Mouse (Mus musculus) limb, embryonic 10.5 days (tissue): ENCODE results near the gene Mrps6. TPM values are rescaled to one million over a fixed set of nuclear protein-coding genes. Genes with fewer than 3 reads are reported as not detected.

Experiments
- DNase-seq: peaks from one replicate; pipeline ENCODE4 v3.0.0-alpha.2; 2017; ENCODE audit warnings: low spot score
- H3K27ac ChIP-seq: fragments of 300-500 bp; sonication (generic); 2 replicates; pipeline ENCODE4 v1.5.1; 2016; ENCODE audit warnings: mild to moderate bottlenecking
- H3K27me3 ChIP-seq: fragments of 300-500 bp; sonication (generic); 2 replicates; pipeline ENCODE4 v1.6.1; 2016; ENCODE audit warnings: low read depth, mild to moderate bottlenecking; ENCODE audit not compliant: poor library complexity, severe bottlenecking
- H3K36me3 ChIP-seq: fragments of 300-500 bp; sonication (generic); 2 replicates; pipeline ENCODE4 v1.6.1; 2016; ENCODE audit warnings: mild to moderate bottlenecking, moderate library complexity
- H3K4me1 ChIP-seq: fragments of 300-500 bp; sonication (generic); 2 replicates; pipeline ENCODE4 v1.6.1; 2016
- H3K4me3 ChIP-seq: fragments of 300-500 bp; sonication (generic); 2 replicates; pipeline ENCODE4 v1.5.1; 2016; ENCODE audit warnings: mild to moderate bottlenecking, moderate library complexity
- H3K9me3 ChIP-seq: fragments of 300-500 bp; sonication (generic); replicated peaks from 2 replicates; pipeline ENCODE4 v1.6.1; 2016; ENCODE audit warnings: mild to moderate bottlenecking
- WGBS: fragments of 180-500 bp; shearing (Covaris S2); methylation state at CpG from one replicate; pipeline ENCODE4 v1.1.7; 2016; 5-methylcytosine and 5-hydroxymethylcytosine counted together
- polyA plus RNA-seq: library from polyadenylated mRNA; unstranded; fragments of >200 nt; fragmentation: Nextera tagmentation; extraction: Ambion mirVana; gene quantifications from 2 replicates; pipeline ENCODE4 v1.2.1, GENCODE M21; 2016

The Mrps6 gene
- polyA plus RNA-seq = 92.2 and 111 TPM in 2 replicates

GRCm38 (mm10) chr16:92057852-92058643 lies at the start of gene Mrps6, which contains the start of the genes Gm49711 and Slc5a3:
Gene Mrps6 (plus strand): TSS chr16:92058270.
Gene Gm49711 (plus strand): TSS chr16:92058316.
Gene Slc5a3 (plus strand): TSS chr16:92058322.
- under 1% methylated on average over 98 of the region's 99 CpGs for WGBS
- peak; percentile 96 for DNase-seq
- Histone ChIP-seq H3K36me3 (peaks cover 28% of the 10 kb centered on the region), H3K9me3 (peaks cover 9% of the 10 kb centered on the region; the same call in 1 of the 2 replicates), H3K27me3 (no peaks in the 10 kb centered on the region), H3K4me1 (peaks cover 22% of the 10 kb centered on the region), H3K27ac (peak within 1 kb of the TSS; percentile 94), H3K4me3 (peak within 1 kb of the TSS; percentile 96)

- Histone ChIP-seq H3K9me3 (no peaks in the 10 kb centered on the region), H3K4me3 (no peak overlapping the region), H3K27ac (no peak overlapping the region), H3K36me3 (no peaks in the 10 kb centered on the region), H3K4me1 (0 out of 2 replicates have a peak, but pooled peaks cover 5% of the 10 kb centered on the region), H3K27me3 (no peaks in the 10 kb centered on the region)
- 91% methylated on average over 2 of the region's 2 CpGs for WGBS
- no peak for DNase-seq
Observed at GRCm38 (mm10) chr16:92009586-92009985, 48.5 kb upstream of the Mrps6 start.

GRCm38 (mm10) chr16:92016792-92017191 lies 41.3 kb upstream of the Mrps6 start:
- Histone ChIP-seq H3K27me3 (no peaks in the 10 kb centered on the region), H3K36me3 (no peaks in the 10 kb centered on the region), H3K4me1 (peaks cover 17% of the 10 kb centered on the region), H3K27ac (no peak overlapping the region), H3K4me3 (no peak overlapping the region), H3K9me3 (no peaks in the 10 kb centered on the region)
- 89% methylated on average over 8 of the region's 8 CpGs for WGBS
- DNase-seq = no peak

DNA sequence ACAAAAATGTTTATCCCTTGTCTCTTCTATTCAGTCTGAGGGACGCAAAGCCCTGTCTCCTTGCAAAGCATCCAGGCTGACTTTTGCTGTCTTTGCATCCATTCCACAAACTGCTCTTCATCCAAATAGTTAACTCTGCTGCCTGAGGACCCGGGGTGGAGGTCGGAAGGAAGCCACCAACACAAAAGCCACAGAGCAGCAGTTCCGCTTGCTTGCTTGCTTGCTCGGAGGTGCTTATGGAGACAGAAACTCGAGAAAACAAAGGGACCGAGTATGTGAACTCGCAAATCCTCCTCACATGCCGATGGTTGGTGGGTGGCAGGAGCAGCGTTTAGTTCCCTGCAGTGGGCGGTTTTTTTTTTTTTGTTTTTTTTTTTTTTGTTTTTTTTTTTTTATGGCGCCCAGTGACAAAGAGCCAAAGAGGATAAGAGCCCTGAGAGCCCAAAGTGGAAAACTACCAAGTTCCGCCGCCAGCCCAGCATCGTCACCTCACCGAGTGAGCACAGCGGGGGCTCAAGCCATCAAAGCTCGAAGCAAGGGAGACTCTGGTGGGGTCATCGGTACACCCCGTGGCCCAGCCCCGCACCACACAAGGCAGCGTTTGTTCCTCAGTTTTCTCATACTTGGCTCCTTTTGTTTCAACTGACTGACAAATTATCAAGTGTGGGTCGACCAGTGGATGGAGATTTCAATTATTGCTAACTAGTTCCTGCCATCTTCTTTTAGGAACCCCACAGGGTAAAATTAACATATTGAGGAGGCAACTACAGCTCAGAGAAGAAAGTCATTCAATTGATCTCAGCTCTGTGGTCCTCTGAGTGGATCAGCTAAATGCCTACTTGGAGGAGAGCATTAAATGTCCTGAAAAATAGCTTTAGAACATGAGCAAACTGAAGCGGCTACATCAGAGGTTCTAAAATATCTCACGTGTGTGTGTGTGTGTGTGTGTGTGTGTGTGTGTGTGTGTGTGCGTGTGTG lies 38.6 kb upstream of the Mrps6 start:
- peaks cover 16% of the 10 kb centered on the region for H3K4me1 ChIP-seq
- H3K27me3 ChIP-seq = no peaks in the 10 kb centered on the region
- H3K36me3 ChIP-seq = no peaks in the 10 kb centered on the region
- peak overlapping the region; percentile 86 for H3K27ac ChIP-seq
- H3K9me3 ChIP-seq = no peaks in the 10 kb centered on the region
- peak overlapping the region; percentile 47 for H3K4me3 ChIP-seq
- WGBS = 8% methylated on average over 26 of the region's 26 CpGs
- peak; percentile 69 for DNase-seq

DNA sequence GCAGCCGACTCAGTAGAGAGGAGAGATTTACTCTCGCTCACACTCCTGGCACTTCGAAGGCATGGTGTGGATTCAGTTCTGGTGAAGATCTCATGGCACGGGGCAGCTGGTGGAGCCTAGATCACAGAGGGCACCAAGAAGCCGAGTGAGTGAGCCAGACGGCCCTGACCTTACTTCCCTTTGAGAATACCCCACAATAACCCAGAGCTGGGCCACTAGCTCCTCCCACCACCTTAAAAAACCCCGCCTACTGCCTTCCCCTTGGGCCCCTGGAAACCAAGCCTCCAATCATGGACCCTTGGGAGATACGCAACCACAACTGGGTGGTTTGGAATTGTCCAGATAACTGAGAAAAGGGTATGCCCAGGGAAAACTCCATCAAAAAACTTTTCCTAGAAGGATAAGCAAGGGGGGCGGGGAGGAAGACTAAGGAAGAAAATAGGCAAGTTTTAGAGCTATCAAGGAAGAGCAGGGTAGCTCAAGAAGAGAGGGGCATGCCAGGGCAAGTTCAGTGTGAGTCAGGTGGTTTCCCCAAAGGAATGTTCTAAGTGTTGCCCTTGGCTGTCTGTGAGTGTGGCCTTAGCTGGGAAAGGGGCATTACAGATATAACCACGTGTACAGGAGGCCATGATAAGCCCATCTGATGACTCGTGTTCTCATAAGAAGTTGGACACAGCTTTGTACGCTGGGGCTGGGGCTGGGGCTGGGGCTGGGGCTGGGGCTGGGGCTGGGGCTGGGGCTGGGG lies 36.2 kb upstream of the Mrps6 start:
- no peaks in the 10 kb centered on the region for H3K9me3 ChIP-seq
- H3K4me1 ChIP-seq = peaks cover 16% of the 10 kb centered on the region
- no peak for DNase-seq
- H3K36me3 ChIP-seq = no peaks in the 10 kb centered on the region
- WGBS = 85% methylated on average over 12 of the region's 12 CpGs
- H3K4me3 ChIP-seq = no peak overlapping the region
- H3K27me3 ChIP-seq = no peaks in the 10 kb centered on the region
- H3K27ac ChIP-seq = no peak overlapping the region

DNA sequence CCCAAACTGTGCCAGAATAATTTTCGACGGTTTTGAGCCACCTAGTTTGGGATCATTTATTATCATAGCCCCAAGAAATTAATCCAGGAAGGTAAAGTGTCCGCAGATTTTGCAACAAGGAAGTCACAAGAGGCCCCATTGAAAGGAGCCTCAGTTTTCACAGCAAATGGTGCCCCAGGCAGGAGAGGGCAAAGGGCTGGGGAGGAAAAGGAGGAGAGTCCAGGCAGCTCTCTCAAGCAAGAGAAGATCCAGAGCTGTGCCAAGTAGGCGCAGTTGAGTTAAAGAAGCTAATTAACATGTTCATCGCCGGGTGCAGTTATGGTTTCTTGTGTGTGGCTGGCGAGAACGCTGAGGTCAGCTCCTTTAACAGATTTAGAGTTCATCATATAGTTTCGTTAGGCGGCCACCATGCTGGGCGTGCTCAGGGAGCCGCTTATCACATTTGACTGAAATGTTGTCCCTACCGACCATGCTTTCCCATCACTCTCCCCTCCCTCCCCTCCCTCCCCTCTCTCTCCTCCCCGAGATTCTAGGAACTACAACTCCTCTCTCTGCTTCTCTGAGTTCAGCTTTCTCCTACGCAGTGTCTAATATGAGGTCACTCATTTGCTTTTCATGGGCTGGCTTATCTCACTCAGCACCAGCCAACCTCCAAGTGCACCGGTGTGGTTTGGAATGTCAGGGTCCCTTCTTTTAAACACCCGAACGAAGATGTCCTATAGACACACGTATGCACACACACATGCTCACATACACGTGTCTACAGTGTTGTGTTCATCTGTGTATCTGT lies 35.4 kb upstream of the Mrps6 start:
- no peaks in the 10 kb centered on the region for H3K9me3 ChIP-seq
- no peak for DNase-seq
- no peak overlapping the region for H3K27ac ChIP-seq
- no peaks in the 10 kb centered on the region for H3K27me3 ChIP-seq
- H3K36me3 ChIP-seq = no peaks in the 10 kb centered on the region
- peaks cover 16% of the 10 kb centered on the region for H3K4me1 ChIP-seq
- WGBS = 79% methylated on average over 20 of the region's 20 CpGs
- H3K4me3 ChIP-seq = no peak overlapping the region

- no peaks in the 10 kb centered on the region for H3K27me3 ChIP-seq
- WGBS = 86% methylated on average over 3 of the region's 3 CpGs
- H3K36me3 ChIP-seq = no peaks in the 10 kb centered on the region
- H3K4me3 ChIP-seq = no peak overlapping the region
- H3K9me3 ChIP-seq = no peaks in the 10 kb centered on the region
- peaks cover 2% of the 10 kb centered on the region; the same call in 1 of the 2 replicates for H3K4me1 ChIP-seq
- no peak for DNase-seq
- H3K27ac ChIP-seq = no peak overlapping the region
Observed at GRCm38 (mm10) chr16:92033286-92033685, 24.8 kb upstream of the Mrps6 start.

DNA sequence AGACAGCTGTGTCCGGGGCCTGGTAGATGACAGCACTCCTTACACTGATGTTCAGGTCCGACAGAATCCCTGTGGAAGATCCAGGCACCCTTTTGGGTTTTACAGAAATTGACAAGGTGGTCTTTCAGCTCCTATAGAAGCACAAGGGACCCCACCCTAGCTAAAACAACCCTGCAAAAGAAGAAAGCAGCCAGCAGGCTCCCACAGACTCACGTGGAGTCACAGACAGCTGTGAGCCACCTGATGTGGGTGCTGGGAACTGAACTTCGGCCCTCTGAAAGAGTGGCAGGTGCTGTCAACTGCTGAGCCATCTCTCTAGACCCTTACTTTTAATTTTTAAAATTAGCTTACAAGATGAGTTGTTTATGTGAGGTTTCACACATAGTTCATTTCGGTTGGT lies 23.4 kb upstream of the Mrps6 start:
- Histone ChIP-seq H3K27ac (no peak overlapping the region), H3K9me3 (no peaks in the 10 kb centered on the region), H3K4me3 (no peak overlapping the region), H3K36me3 (no peaks in the 10 kb centered on the region), H3K27me3 (no peaks in the 10 kb centered on the region), H3K4me1 (peaks cover 2% of the 10 kb centered on the region; the same call in 1 of the 2 replicates)
- no peak for DNase-seq
- 80% methylated on average over 5 of the region's 5 CpGs for WGBS

- H3K27me3 ChIP-seq = no peaks in the 10 kb centered on the region
- H3K4me3 ChIP-seq = no peak overlapping the region
- no peak for DNase-seq
- H3K36me3 ChIP-seq = no peaks in the 10 kb centered on the region
- WGBS = 74% methylated on average over 8 of the region's 8 CpGs
- no peaks in the 10 kb centered on the region for H3K9me3 ChIP-seq
- H3K4me1 ChIP-seq = peaks cover 2% of the 10 kb centered on the region; the same call in 1 of the 2 replicates
- no peak overlapping the region for H3K27ac ChIP-seq
Observed at GRCm38 (mm10) chr16:92036701-92037100, 21.4 kb upstream of the Mrps6 start.

GRCm38 (mm10) chr16:92037891-92038607 lies 20.0 kb upstream of the Mrps6 start:
- Histone ChIP-seq H3K9me3 (no peaks in the 10 kb centered on the region), H3K36me3 (no peaks in the 10 kb centered on the region), H3K4me1 (peaks cover 2% of the 10 kb centered on the region; the same call in 1 of the 2 replicates), H3K4me3 (no peak overlapping the region), H3K27me3 (no peaks in the 10 kb centered on the region), H3K27ac (no peak overlapping the region)
- 90% methylated on average over 21 of the region's 21 CpGs for WGBS
- no peak for DNase-seq

GRCm38 (mm10) chr16:92039421-92039820 lies 18.6 kb upstream of the Mrps6 start:
- H3K9me3 ChIP-seq = no peaks in the 10 kb centered on the region
- H3K36me3 ChIP-seq = no peaks in the 10 kb centered on the region
- no peak overlapping the region for H3K27ac ChIP-seq
- 94% methylated on average over 7 of the region's 7 CpGs for WGBS
- H3K4me3 ChIP-seq = no peak overlapping the region
- H3K4me1 ChIP-seq = peaks cover 2% of the 10 kb centered on the region; the same call in 1 of the 2 replicates
- DNase-seq = no peak
- no peaks in the 10 kb centered on the region for H3K27me3 ChIP-seq
